Mouse (Mus musculus) thymus, adult 2 months (tissue): ENCODE measurements around the gene Ccdc82. TPM values are rescaled to one million over a fixed set of nuclear protein-coding genes. Genes with fewer than 3 reads are reported as not detected.
A peak's percentile ranks its signal among the peaks of the same experiment; 100 is the strongest.

Experiments used
- DNase-seq: peaks from one replicate; pipeline ENCODE4 v3.0.0; 2021
- H3K27ac ChIP-seq: fragments of 200-500 bp; 2 replicates; pipeline ENCODE4 v1.5.1; 2012; ENCODE audit warnings: low read length, control low read depth; ENCODE audit not compliant: control insufficient read depth, insufficient read depth
- H3K27me3 ChIP-seq: fragments of 200-500 bp; 2 replicates; pipeline ENCODE4 v1.6.1; 2012; ENCODE audit warnings: mild to moderate bottlenecking, low read length, moderate library complexity, mixed read lengths; ENCODE audit not compliant: control insufficient read depth, insufficient read depth
- H3K36me3 ChIP-seq: fragments of 200-500 bp; 2 replicates; pipeline ENCODE4 v1.6.1; 2012; ENCODE audit warnings: mild to moderate bottlenecking, low read length, moderate library complexity; ENCODE audit not compliant: control insufficient read depth, insufficient read depth
- H3K4me1 ChIP-seq: fragments of 200-500 bp; replicated peaks from 2 replicates; pipeline ENCODE4 v1.6.1; 2012; ENCODE audit warnings: low read length; ENCODE audit not compliant: control insufficient read depth, insufficient read depth
- H3K4me3 ChIP-seq: fragments of 200-500 bp; 2 replicates; pipeline ENCODE4 v1.5.1; 2012; ENCODE audit warnings: mild to moderate bottlenecking, low read length, control low read depth, moderate library complexity; ENCODE audit not compliant: control insufficient read depth, insufficient read depth
- CTCF ChIP-seq: fragments of 200-500 bp; IDR thresholded peaks from 2 replicates; pipeline ENCODE4 v1.5.1; 2012; ENCODE audit warnings: mild to moderate bottlenecking, control low read depth, low read length, moderate library complexity, borderline replicate concordance; ENCODE audit not compliant: control insufficient read depth, poor library complexity, insufficient read depth; ENCODE audit errors: extremely low read depth
- POLR2A ChIP-seq: fragments of 200-500 bp; IDR thresholded peaks from 2 replicates; pipeline ENCODE4 v1.6.1; 2012; ENCODE audit warnings: mild to moderate bottlenecking, low read length, control low read depth, moderate library complexity; ENCODE audit not compliant: control insufficient read depth, poor library complexity, insufficient read depth; ENCODE audit errors: extremely low read depth
- WGBS: fragments of 180-500 bp; shearing (Covaris S2); methylation state at CpG from one replicate; pipeline ENCODE4 v1.1.7; 2018; 5-methylcytosine and 5-hydroxymethylcytosine counted together
- polyA plus RNA-seq: library from polyadenylated mRNA; depleted of rRNA; stranded (reverse); fragments of >200 nt; gene quantifications from 2 replicates; pipeline ENCODE4 v1.2.3, GENCODE M21; 2012

The Ccdc82 gene
- polyA plus RNA-seq, 1 experiment: 17.8 TPM

GRCm38 (mm10) chr9:13230553-13230952, 16.2 kb upstream of the Ccdc82 start:
- H3K4me1 ChIP-seq: no peaks in the 10 kb centered on the region
- H3K36me3 ChIP-seq: no peaks in the 10 kb centered on the region
- DNase-seq: no peak
- H3K27ac ChIP-seq: no peak overlapping the region
- H3K4me3 ChIP-seq: no peak overlapping the region
- H3K27me3 ChIP-seq: no peaks in the 10 kb centered on the region
- TF ChIP-seq CTCF: no peak
- TF ChIP-seq POLR2A: no peak
- 59% methylated on average over 4 of the region's 4 CpGs for WGBS

GRCm38 (mm10) chr9:13231545-13232216, 15.1 kb upstream of the Ccdc82 start:
- H3K4me1 ChIP-seq: no peaks in the 10 kb centered on the region
- no peak for TF ChIP-seq CTCF
- no peak overlapping the region for H3K4me3 ChIP-seq
- H3K27me3 ChIP-seq: no peaks in the 10 kb centered on the region
- no peak overlapping the region for H3K27ac ChIP-seq
- peak; percentile 11 for DNase-seq
- 40% methylated on average over 5 of the region's 5 CpGs for WGBS
- no peaks in the 10 kb centered on the region for H3K36me3 ChIP-seq

- Histone ChIP-seq H3K4me3 (no peak overlapping the region), H3K4me1 (peaks cover 2% of the 10 kb centered on the region; the same call in 1 of the 2 replicates), H3K36me3 (no peaks in the 10 kb centered on the region), H3K27ac (no peak overlapping the region), H3K27me3 (no peaks in the 10 kb centered on the region)
- DNase-seq: no peak
- TF ChIP-seq CTCF (no peak), POLR2A (no peak)
Measured at GRCm38 (mm10) chr9:13242321-13242720, 4.4 kb upstream of the Ccdc82 start.

GRCm38 (mm10) chr9:13245481-13245880, 1.3 kb upstream of the Ccdc82 start, which contains the start of gene Jrkl:
Gene Jrkl, minus strand, starts transcription at chr9:13245829.
- WGBS: 2% methylated on average over 10 of the region's 10 CpGs
- no peak for TF ChIP-seq CTCF
- no peak for TF ChIP-seq POLR2A
- peak within 1 kb of the TSS; percentile 89 for H3K4me3 ChIP-seq
- H3K27ac ChIP-seq: peak within 1 kb of the TSS; percentile 64
- H3K36me3 ChIP-seq: no peaks in the 10 kb centered on the region
- H3K4me1 ChIP-seq: peaks cover 2% of the 10 kb centered on the region; the same call in 1 of the 2 replicates
- peak; percentile 40 for DNase-seq
- no peaks in the 10 kb centered on the region for H3K27me3 ChIP-seq

GRCm38 (mm10) chr9:13248104-13248503, 1.3 kb downstream of the Ccdc82 start:
- 91% methylated on average over 4 of the region's 4 CpGs for WGBS
- no peak for DNase-seq
- Histone ChIP-seq H3K27ac (no peak overlapping the region), H3K4me3 (no peak overlapping the region), H3K4me1 (peaks cover 2% of the 10 kb centered on the region; the same call in 1 of the 2 replicates), H3K36me3 (0 out of 2 replicates have a peak, but pooled peaks cover 4% of the 10 kb centered on the region), H3K27me3 (no peaks in the 10 kb centered on the region)
- no peak for TF ChIP-seq POLR2A
- TF ChIP-seq CTCF: no peak

- no peak for DNase-seq
- no peaks in the 10 kb centered on the region for H3K4me1 ChIP-seq
- no peak overlapping the region for H3K4me3 ChIP-seq
- WGBS: 65% methylated on average over 2 of the region's 2 CpGs
- H3K27me3 ChIP-seq: no peaks in the 10 kb centered on the region
- peaks cover 8% of the 10 kb centered on the region; the same call in 1 of the 2 replicates for H3K36me3 ChIP-seq
- TF ChIP-seq CTCF: no peak
- TF ChIP-seq POLR2A: no peak
- H3K27ac ChIP-seq: no peak overlapping the region
Measured at GRCm38 (mm10) chr9:13251251-13251650, 4.5 kb downstream of the Ccdc82 start.
